Mouse (Mus musculus) megakaryocyte progenitor cell, adult 5-6 weeks (primary cell): ENCODE data around the gene Ptprj. TPM values are rescaled to one million over a fixed set of nuclear protein-coding genes. Genes with fewer than 3 reads are reported as not detected.

Experiments
- ATAC-seq: replicated peaks from 2 replicates; pipeline ENCODE4 v1.8.0; 2016; ENCODE audit warnings: mild to moderate bottlenecking, moderate TSS enrichment, inconsistent platforms; ENCODE audit not compliant: poor library complexity
- total RNA-seq, 2 experiments: library from RNA; stranded (forward) in 1 of 2; stranded (reverse) in 1 of 2; fragments of 157-497, 149-512 nt in 1 of 2; fragments of 200-1000 nt in 1 of 2; gene quantifications; 2 replicates each; pipeline versions ENCODE4 v1.2.3 to v1.2.4; 2015 to 2017

Ptprj gene
- total RNA-seq, 2 experiments from 2014 or later, result 15.4 to 20.2 TPM

DNA sequence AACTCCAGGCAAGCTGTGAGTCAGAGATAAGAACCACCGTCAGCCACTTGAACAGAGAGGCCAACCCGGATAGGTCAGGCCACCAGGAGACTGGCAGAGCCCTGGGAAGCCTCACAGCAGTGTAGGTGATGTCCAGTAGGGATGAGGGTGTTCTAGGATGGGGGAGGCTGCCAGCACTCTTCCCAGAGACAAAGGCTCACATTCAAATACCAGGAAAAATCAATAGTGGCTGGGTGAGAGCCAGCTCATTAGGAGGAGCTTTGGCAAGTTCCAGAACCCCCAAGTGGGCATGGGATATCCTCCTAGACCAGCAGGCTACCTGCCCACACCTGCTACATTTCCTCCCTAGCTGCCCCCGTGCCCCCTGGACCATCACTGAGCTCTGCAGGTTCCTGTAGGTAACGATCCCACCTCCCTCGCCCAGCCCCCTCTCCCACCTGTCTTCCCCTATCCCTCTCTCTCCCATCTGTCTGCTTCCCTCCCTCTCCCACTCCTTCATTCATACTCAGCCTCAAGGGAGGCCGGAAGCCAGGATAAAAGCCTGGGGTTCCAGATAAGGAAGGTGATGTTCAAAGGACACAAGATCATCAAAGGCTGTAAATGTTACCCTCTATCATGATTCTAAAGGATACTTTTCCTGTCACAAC is 20.1 kb downstream of the Ptprj start:
- ATAC-seq, result peak; percentile 73

DNA sequence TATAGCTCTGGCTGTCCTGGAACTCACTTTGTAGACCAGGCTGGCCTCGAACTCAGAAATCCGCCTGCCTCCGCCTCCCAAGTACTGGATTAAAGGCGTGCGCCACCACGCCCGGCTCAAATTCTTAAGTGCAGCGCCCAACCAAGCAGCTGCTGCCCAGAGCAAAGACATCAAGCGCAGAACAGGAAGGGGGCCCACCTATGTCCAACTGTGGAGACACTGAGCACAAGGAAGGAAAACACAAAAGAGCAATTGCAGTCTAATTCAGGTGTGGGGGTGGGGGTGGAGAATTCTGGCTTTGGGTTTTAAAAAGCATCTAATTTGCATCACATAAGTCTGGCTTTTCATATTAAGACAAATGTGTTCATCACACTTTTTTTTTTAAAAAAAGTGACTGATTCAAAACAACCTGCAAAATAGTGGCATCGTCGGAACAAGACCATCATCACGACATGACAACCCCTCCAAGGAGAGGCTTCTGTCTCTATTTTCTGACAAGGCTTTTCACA is 20.7 kb downstream of the Ptprj start:
- peak; percentile 32; the same call in 1 of the 2 replicates for ATAC-seq

DNA sequence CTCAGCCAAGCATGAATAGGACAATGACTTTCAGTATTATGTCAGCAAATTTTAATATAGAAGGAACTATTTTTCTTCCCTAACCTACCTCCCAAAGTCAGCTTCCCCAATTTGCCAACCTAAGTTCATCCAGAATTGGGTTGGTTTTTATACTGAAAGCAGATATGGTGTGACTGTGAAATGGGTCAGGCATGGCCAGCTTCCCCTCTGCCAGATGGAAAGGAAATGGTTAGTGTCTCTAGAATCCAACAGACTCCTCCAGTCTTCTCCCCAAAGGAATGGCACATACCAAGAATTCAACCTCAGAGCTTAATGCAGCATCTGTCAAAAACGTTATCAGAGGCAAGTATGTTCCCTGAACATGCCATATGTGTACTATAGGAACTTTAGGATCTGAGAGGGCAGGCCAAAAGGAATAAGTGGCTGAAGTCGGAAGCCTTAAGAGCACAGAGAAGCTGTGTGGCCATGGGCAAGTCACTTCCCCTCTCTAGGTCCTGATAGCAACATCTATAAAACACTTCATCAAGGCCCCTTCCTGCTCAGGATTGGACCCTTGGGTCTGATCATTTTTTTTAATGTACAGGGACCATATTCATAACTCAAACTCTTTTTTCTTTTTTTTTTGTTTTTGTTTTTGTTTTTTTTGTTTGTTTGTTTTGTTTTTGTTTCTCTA is 21.3 kb downstream of the Ptprj start:
- ATAC-seq, result no peak

DNA sequence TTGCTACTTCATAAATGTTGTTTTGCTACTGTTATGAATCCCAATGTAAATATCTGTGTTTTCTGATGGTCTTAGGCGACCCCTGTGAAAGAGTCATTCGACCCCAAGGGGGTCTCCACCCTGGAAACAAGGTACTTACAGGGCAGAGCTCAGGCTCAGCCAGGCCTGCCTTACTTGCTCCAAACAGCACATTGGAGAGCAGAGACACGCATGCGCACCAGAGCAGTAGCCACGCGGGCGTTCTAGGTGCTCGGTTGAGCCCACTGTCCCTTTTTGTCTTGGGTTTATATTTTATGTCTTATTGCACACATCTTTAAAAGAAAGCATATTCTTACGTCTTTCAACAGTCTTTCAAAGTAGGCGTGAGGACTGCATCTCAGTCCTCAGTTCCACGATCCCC is 22.1 kb downstream of the Ptprj start:
- no peak for ATAC-seq

DNA sequence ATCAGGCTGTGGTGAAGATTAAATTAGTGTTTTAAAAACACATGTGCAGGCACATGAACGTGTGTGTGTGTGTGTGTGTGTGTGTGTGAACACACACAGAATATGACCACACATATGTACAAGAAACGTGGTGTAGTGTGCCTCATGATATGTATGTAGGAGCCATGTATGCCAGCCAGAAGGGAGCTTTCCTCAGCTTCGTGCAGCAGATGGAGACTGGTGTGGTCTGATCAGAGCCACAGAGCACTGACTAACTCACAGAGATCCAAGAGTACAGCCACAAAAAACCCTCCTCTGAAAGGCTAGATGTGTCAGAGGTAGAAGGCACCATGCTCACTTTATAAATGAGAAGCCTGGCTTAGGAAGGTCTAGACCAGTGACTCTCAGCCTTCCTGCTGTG is 22.5 kb downstream of the Ptprj start:
- no peak for ATAC-seq

DNA sequence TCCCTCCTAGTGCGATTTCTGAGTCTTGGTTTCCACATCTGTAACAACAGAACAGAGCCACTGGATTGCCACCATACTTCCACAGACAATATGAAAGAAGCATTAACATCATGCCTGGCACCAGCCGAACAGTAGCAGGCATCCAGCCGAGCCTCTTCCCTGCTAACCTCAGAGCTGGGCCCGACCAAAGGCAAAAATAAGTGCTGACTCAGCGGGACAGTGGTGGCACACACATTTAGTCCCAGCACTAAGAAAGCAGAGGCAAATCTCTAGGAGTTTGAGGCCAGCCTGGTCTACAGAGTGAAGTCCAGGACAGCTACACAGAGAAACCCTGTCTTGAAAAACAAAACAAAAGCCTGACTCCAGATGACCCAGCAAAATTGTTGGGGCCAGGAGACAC is 24.7 kb downstream of the Ptprj start:
- ATAC-seq, result no peak

DNA sequence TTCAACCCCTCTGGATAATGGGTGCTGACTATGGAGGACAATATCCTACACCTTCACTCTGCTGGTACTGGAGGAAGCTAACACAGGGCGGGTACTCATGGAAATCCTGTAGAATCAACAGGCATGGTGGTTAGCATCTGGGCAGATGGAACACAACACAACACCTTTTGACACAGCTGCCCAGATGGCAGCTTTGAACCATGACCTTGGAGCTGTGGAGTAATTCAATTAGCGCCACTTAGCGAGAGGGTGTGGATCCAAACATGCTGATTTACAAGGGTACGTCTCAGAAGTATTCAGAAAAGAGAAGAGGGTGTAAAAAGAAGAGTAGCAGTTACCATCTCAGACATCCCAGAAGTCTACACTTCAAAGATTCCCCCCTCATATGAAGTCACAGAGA is 25.6 kb downstream of the Ptprj start:
- no peak for ATAC-seq

DNA sequence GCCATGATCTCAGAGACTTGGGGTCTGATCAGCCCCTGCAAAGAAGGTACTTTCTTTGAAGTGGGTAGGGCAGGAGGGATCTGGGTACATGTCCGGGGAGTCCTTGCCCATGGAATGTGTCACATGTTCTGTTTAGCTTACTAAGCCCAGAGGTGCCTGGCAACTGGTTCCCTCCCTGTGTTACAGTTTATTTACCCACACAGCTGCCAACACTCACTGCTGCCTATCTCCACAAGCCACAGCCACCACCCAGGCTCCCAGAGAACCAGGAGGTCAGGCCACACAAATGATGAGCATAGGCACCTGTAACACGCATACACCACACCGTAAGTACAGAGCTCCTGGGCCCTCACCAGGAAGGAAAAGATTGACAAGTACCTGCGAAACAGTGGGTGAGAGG is 26.6 kb downstream of the Ptprj start:
- ATAC-seq, result peak; percentile 91

DNA sequence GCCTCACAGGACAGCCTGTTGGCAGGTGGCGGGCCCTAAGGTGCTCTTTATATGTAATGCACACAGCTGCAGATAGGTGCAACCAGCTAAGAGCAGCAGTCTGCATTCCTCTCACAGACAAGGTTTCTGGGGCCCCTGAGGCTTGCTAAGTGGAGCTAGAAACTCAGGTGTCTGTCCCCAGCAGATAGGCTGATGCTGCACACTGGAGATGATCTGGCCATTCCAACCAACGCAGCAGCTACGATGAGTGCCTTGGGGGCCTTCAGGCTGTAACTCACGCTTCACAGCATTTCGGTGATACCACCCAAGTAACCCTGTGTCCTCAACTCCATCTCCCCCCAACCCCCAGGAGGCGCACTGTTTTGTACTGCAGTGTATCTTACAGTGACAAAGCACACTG is 29.8 kb downstream of the Ptprj start:
- ATAC-seq, result no peak

DNA sequence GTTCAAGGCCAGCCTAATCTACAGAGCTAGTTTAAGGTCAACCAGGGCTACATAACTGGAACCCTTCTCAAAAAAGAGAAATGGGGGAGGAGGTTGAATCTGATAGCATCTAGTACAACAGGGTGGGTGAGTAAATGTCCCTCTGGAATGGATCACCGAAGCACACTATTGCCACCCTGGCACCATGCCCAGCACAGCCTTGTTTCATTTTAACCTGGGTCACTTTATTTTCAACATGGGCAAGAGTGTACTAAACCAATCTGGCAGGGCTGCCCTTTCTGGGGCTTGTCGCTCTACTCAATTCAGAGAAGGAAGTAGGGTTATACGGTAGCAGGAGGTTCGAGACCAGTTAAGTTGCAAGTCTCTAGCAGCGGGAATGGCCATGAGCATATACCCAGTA is 31.9 kb downstream of the Ptprj start:
- ATAC-seq, result no peak

DNA sequence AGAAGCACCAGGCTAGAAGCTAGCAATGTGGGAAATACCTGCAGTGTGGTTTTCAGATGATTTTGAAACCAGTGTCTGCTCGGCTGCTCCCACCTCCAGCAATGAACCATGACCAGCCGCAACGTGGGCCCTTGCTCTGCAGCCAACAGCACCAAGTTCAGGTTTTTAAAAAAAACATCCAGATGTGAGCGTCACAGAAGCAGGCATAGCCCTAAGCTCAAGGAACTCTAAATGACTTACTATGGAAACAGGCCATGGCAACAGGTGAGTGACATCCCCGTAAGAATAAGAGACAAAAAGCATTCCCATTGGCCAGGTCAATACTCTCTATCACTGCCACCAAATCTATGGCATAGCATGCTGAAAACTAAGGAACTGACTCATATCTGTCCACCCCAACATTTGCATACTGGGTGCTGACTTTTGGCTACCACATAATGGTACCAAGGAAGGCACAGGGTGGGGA is 33.3 kb downstream of the Ptprj start:
- no peak for ATAC-seq

DNA sequence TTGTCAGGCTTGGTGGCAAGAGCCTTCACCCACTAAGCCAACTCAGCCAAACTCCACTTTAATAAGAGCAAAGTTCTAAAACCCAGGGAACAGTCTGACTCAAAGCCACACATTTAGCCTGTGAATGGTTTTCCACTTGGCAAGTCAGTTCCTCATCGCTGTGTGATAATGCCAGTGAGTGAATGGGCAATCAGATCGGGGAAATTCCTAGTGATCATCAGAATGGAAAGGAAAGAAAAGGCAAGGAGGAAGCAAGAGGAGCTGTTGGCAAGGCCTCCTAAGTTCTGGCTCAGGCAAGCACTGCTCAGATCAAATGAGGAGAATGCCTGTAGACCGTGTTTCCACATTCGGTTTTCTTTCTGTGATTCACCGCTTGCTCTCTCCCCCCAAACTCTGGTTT is 35.2 kb downstream of the Ptprj start:
- no peak for ATAC-seq

DNA sequence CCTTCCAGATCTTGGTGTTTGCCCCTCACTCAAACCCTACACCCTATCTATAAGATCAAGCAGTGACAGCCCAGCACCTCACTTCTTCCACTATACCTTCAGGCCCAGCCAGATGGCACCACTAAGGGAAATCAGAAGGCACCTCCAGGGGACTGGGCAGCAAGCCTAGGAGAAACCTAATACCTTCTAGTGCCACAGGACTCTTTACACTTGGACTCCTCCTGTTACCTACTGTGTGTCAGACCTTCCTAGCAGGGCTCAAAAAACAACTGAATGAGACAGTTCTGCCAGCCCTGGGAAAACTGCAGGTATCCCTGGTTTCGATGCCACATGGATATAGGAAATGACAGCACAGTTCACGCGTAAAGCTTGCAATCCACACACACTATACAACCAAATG is 36.5 kb downstream of the Ptprj start:
- no peak for ATAC-seq

DNA sequence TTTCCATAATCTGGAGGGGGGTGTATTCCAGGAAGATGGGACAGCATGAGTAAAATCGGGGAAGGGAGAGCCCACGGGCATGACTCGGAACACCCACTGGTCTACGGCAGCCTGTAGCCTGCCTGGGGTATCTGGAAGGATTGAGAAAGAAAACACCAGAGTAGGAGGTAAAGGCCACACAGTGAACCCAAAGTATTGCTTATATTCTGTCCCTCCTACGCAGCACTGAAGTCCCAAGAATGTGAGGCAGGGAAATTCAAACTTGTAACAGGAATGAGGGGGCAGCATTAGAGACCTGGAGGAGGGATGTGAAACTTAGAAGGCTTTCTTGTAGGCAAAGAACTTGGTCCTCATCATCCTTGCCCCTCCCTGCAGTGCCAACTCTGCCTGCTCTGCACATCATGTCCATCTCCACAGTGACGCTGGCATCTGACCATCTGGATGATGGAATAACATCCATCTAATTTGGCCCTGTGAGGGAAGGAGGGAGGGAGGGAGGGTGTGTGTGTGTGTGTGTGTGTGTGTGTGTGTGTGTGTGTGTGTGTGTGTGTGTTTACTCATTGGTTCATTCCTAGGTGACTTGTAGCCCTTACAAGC is 37.2 kb downstream of the Ptprj start:
- no peak for ATAC-seq

DNA sequence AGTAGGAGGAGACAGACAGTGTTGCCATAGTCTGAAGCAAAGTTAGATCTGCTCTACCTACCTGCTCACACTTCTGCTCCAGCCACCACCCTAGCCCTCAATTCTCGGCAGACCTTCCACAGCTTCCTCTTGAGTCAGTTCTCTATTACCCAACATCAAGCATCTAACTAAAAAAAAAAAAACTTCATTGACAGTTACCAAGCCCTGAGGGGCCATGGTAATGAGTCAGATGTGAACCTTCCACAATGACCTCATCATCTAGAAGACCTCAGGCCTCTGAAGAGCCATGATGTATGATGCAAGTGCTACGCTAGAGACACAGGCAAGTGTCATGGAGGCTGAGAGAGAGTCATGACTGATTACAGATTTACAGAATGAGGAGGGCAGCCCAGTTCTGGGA is 37.8 kb downstream of the Ptprj start:
- peak; percentile 94 for ATAC-seq

DNA sequence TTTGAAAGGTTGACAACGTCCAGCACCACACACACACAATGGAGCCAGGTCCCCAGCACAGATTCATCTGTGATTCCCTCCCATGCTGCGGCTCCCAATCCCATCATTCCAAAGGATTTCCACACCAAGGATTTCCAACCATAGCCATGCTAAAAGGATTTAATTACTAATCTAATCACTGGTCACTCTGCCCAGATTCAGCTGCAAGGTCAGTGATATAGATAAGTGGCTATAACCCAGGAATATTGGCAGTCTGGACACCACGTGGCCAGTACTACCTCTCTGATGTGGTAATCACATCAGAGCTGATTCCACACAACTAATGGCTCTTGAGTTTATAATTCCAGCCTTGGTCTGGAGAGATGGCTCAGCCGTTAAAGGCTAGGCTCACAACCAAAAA is 41.2 kb downstream of the Ptprj start:
- no peak for ATAC-seq

DNA sequence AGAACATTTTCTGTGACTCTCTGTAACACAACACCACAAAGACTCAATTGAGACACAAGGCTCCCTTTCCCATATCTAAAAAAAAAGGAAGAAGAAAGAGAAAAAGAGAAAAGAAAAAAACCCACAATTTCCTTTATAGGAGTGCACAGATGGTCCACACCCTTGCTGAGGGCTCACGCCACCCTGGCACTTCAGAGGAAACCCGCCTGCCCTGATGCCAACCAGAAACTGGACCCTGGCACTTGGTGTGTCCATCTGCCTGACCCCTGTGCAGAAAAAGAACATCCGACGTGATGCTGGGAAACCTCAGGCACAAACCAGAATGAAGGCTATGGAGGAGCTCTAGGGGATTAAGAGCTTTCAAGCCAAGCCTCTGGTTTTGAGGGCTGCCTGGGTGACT is 43.2 kb downstream of the Ptprj start:
- ATAC-seq, result peak; percentile 34; the same call in 1 of the 2 replicates

DNA sequence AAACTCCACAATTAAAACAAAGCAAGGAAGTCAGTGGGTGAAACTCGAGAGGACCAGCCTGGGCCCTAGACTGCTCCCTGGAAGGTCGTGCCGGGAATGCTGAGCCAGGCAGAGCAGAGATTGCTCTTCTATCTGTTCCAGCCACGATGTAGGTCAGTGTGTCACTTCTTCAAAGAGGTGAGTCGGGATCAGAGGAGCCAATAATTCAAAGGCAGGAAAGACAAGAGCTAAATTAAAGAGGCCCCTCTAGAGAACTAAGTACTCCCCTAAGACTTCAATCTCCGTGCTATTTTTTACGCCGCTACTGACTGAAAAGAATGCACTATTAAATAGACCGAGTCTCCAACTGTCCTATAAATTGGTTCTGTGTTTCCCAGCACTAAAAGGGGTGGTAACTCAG is 43.9 kb downstream of the Ptprj start:
- no peak for ATAC-seq

DNA sequence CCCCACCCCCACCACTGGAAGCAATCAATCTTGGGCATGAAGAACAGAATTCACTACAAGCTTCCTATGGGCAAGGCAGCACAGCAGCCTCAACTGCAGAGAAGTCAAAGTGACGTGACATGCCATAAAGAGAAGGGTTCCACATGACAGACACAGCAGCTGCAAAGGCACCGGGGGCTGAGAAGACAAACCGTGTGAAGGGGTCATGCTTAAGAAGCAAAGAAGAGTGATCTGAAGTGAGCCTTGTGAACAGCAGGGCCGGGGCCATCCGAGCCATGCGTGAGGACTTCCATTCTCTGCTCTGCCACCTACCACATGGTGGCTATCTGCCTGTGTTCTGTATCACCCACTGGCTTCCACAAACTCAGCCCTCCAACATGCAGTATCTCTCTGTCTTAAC is 45.7 kb downstream of the Ptprj start:
- ATAC-seq, result no peak

DNA sequence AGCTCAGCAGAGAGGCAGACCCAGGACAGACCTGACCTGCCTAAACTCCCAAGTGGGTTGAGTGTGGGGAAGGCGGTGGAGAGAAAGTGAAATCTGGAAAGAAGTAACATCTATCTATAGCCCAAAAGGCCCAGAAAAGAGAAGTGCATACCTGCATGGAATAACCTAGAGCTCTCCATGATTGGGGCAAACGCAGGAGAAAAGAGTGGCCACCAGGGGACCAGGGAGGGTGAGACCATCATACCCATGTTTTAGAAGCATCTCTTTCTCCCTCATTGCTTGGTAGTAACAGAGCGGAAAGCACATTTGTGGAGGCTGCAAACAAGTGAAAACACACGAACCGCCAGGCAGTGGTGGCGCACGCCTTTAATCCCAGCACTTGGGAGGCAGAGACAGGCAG is 46.5 kb downstream of the Ptprj start:
- ATAC-seq, result no peak

DNA sequence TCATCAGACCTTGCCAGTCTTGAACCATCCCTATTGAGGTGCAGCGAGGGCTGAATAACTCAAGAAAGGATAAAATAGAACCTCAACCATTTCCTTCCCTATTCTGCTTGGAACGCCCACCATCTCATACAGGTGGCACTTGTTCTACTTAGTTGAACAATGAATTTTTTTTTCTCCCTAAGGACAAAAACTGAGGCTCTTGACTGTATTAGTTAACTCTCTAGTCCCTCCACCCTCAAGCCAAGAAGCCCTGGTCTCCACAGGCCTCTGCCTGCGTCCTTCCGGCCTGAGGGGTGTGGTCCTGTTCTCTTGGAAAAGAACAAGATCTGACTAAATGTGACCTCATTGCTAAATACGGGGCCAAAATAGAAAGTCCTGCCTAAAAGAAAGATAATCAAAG is 48.4 kb downstream of the Ptprj start:
- peak; percentile 29 for ATAC-seq

DNA sequence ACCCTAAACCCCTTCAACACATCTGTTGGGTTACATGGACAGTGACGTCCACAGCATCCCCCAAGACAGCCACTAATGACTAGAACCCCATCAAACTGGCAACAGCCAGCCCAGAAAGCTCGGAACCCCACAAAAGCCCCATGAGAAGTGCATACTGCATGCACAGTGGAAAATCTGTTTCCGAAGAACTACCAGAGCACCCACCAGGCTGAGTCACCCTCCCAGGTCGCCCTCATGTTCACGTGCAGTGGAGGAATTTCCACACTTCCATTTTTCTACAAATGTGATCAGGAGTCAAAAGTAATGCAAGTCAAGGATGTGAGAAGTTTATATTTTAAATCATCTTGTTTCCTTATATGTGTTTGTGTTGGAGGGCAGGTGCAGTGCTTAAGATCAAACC is 52.3 kb downstream of the Ptprj start:
- ATAC-seq, result no peak
